Mouse (Mus musculus) liver, adult 2 months (tissue): ENCODE data around the gene Tigd2.

ENCODE experiments used
- CTCF ChIP-seq: fragments of 200-500 bp; IDR thresholded peaks from 2 replicates; pipeline ENCODE4 v1.5.1; 2011; ENCODE audit warnings: low read depth, low read length, control low read depth
- POLR2A ChIP-seq: fragments of 200-500 bp; IDR thresholded peaks from 2 replicates; pipeline ENCODE4 v1.6.1; 2011; ENCODE audit warnings: low read length, control low read depth; ENCODE audit not compliant: insufficient read depth; ENCODE audit errors: extremely low read depth

- TF ChIP-seq CTCF: no peak
- no peak for TF ChIP-seq POLR2A
These were observed 11.9 kb upstream of the Tigd2 start for GRCm38 (mm10) chr6:59196746-59197145.
